Mouse (Mus musculus): Measurements from ENCODE around the gene Hmgn5. TPM values are rescaled to one million over a fixed set of nuclear protein-coding genes. Genes with fewer than 3 reads are reported as not detected.

The Hmgn5 gene
- polyA plus RNA-seq (2015; fragmentation: Nextera tagmentation; extraction: Ambion mirVana), result 16.6 and 17.9 TPM in 2 replicates

- no peaks in the 10 kb centered on the region for H3K36me3 ChIP-seq (replicated peaks; ENCODE audit: insufficient read depth, low read length)
- H3K27me3 ChIP-seq (ENCODE audit: insufficient read depth, low read length), result no peaks in the 10 kb centered on the region
- no peaks in the 10 kb centered on the region for H3K9me3 ChIP-seq (ENCODE audit: low read length)
- H3K27ac ChIP-seq (ENCODE audit: low read depth), result peak within 1 kb of the TSS; percentile 84
- TF ChIP-seq EP300 (IDR thresholded peaks at IDR 0.05; ENCODE audit: low read depth), result no peak
- peak; percentile 91 for DNase-seq
- H3K4me1 ChIP-seq (ENCODE audit: insufficient read depth), result no peaks in the 10 kb centered on the region
- ATAC-seq, result peak; percentile 94
- H3K4me3 ChIP-seq (ENCODE audit: low read depth, low read length), result peak within 1 kb of the TSS; percentile 52
- peak within 1 kb of the TSS; percentile 65 for H3K4me2 ChIP-seq (ENCODE audit: low read depth, low read length)
- 16% methylated on average over 25 of the region's 25 CpGs for WGBS (ENCODE audit: insufficient replicate concordance)
- peak within 1 kb of the TSS; percentile 65 for H3K9ac ChIP-seq (replicated peaks)
These were observed at the start of gene Hmgn5 for GRCm38 (mm10) chrX:109013283-109013682. TSS of gene Hmgn5 (minus strand) at chrX:109013404.

- H3K4me3 ChIP-seq (ENCODE audit: low read depth, low read length), result no peak overlapping the region
- no peak overlapping the region for H3K27ac ChIP-seq (ENCODE audit: low read depth)
- no peaks in the 10 kb centered on the region for H3K4me1 ChIP-seq (ENCODE audit: insufficient read depth)
- H3K9me3 ChIP-seq (ENCODE audit: low read length), result no peaks in the 10 kb centered on the region
- H3K36me3 ChIP-seq (replicated peaks; ENCODE audit: insufficient read depth, low read length), result no peaks in the 10 kb centered on the region
- no peaks in the 10 kb centered on the region for H3K27me3 ChIP-seq (ENCODE audit: insufficient read depth, low read length)
- DNase-seq (no peak), ATAC-seq (no peak)
- no peak for TF ChIP-seq EP300 (IDR thresholded peaks at IDR 0.05; ENCODE audit: low read depth)
- no peak for TF ChIP-seq CTCF (IDR thresholded peaks at IDR 0.05; ENCODE audit: low read depth)
- 64% methylated on average over 1 of the region's 1 CpGs for WGBS (ENCODE audit: insufficient replicate concordance)
- no peak overlapping the region for H3K4me2 ChIP-seq (ENCODE audit: low read depth, low read length)
- no peak overlapping the region for H3K9ac ChIP-seq (replicated peaks)
These were observed 34.6 kb upstream of the Hmgn5 start for GRCm38 (mm10) chrX:109047773-109048172.

- ATAC-seq (no peak), DNase-seq (no peak)
- no peak for TF ChIP-seq CTCF (IDR thresholded peaks at IDR 0.05; ENCODE audit: low read depth)
- no peak for TF ChIP-seq EP300 (IDR thresholded peaks at IDR 0.05; ENCODE audit: low read depth)
- H3K36me3 ChIP-seq (replicated peaks; ENCODE audit: insufficient read depth, low read length), result no peaks in the 10 kb centered on the region
- no peak overlapping the region for H3K27ac ChIP-seq (ENCODE audit: low read depth)
- no peaks in the 10 kb centered on the region for H3K4me1 ChIP-seq (ENCODE audit: insufficient read depth)
- no peaks in the 10 kb centered on the region for H3K27me3 ChIP-seq (ENCODE audit: insufficient read depth, low read length)
- no peaks in the 10 kb centered on the region for H3K9me3 ChIP-seq (ENCODE audit: low read length)
- H3K4me3 ChIP-seq (ENCODE audit: low read depth, low read length), result no peak overlapping the region
- no peak overlapping the region for H3K4me2 ChIP-seq (ENCODE audit: low read depth, low read length)
- H3K9ac ChIP-seq (replicated peaks), result no peak overlapping the region
- WGBS (ENCODE audit: insufficient replicate concordance), result 25% methylated on average over 1 of the region's 1 CpGs
These were observed 13.0 kb upstream of the Hmgn5 start for GRCm38 (mm10) chrX:109026224-109026623.

- no peak overlapping the region for H3K4me2 ChIP-seq (ENCODE audit: low read depth, low read length)
- ATAC-seq (no peak), DNase-seq (no peak)
- H3K9ac ChIP-seq (replicated peaks), result no peak overlapping the region
- no peaks in the 10 kb centered on the region for H3K9me3 ChIP-seq (ENCODE audit: low read length)
- H3K27me3 ChIP-seq (ENCODE audit: insufficient read depth, low read length), result no peaks in the 10 kb centered on the region
- no peak overlapping the region for H3K27ac ChIP-seq (ENCODE audit: low read depth)
- no peaks in the 10 kb centered on the region for H3K4me1 ChIP-seq (ENCODE audit: insufficient read depth)
- H3K36me3 ChIP-seq (replicated peaks; ENCODE audit: insufficient read depth, low read length), result no peaks in the 10 kb centered on the region
- WGBS (ENCODE audit: insufficient replicate concordance), result 36% methylated on average over 2 of the region's 2 CpGs
- TF ChIP-seq EP300 (IDR thresholded peaks at IDR 0.05; ENCODE audit: low read depth) (no peak), CTCF (IDR thresholded peaks at IDR 0.05; ENCODE audit: low read depth) (no peak)
- H3K4me3 ChIP-seq (ENCODE audit: low read depth, low read length), result no peak overlapping the region
These were observed 7.7 kb upstream of the Hmgn5 start for GRCm38 (mm10) chrX:109020858-109021257.

GRCm38 (mm10) chrX:109014166-109014565, 962 bp upstream of the Hmgn5 start:
- Histone ChIP-seq H3K4me1 (ENCODE audit: insufficient read depth) (no peaks in the 10 kb centered on the region), H3K27ac (ENCODE audit: low read depth) (peak overlapping the region; percentile 76; the same call in 1 of the 2 replicates), H3K27me3 (ENCODE audit: insufficient read depth, low read length) (no peaks in the 10 kb centered on the region), H3K9ac (replicated peaks) (peak overlapping the region; percentile 27; the same call in 1 of the 2 replicates), H3K4me2 (ENCODE audit: low read depth, low read length) (peak overlapping the region; percentile 65), H3K36me3 (replicated peaks; ENCODE audit: insufficient read depth, low read length) (no peaks in the 10 kb centered on the region), H3K4me3 (ENCODE audit: low read depth, low read length) (peak overlapping the region; percentile 52), H3K9me3 (ENCODE audit: low read length) (no peaks in the 10 kb centered on the region)
- 31% methylated on average over 4 of the region's 4 CpGs for WGBS (ENCODE audit: insufficient replicate concordance)
- ATAC-seq (no peak), DNase-seq (no peak)
- no peak for TF ChIP-seq CTCF (IDR thresholded peaks at IDR 0.05; ENCODE audit: low read depth)
- TF ChIP-seq EP300 (IDR thresholded peaks at IDR 0.05; ENCODE audit: low read depth), result no peak

- Histone ChIP-seq H3K9ac (replicated peaks) (peak overlapping the region; percentile 27), H3K9me3 (ENCODE audit: low read length) (no peaks in the 10 kb centered on the region), H3K4me1 (ENCODE audit: insufficient read depth) (no peaks in the 10 kb centered on the region), H3K27ac (ENCODE audit: low read depth) (peak overlapping the region; percentile 76), H3K27me3 (ENCODE audit: insufficient read depth, low read length) (no peaks in the 10 kb centered on the region), H3K36me3 (replicated peaks; ENCODE audit: insufficient read depth, low read length) (no peaks in the 10 kb centered on the region), H3K4me2 (ENCODE audit: low read depth, low read length) (peak overlapping the region; percentile 65), H3K4me3 (ENCODE audit: low read depth, low read length) (peak overlapping the region; percentile 52)
- WGBS (ENCODE audit: insufficient replicate concordance), result 16% methylated on average over 17 of the region's 17 CpGs
- DNase-seq (peak; percentile 48), ATAC-seq (peak; percentile 59)
- TF ChIP-seq CTCF (IDR thresholded peaks at IDR 0.05; ENCODE audit: low read depth), result peak; percentile 36
- TF ChIP-seq EP300 (IDR thresholded peaks at IDR 0.05; ENCODE audit: low read depth), result no peak
These were observed 482 bp upstream of the Hmgn5 start for GRCm38 (mm10) chrX:109013686-109014085.
